ENCODE assay signal across 19 mouse cellular contexts in genomic region chr12:95385688-95386087, GRCm38 (mm10).
"Had no signal": no experiment of that assay in that cellular context is flagged by ENCODE, and none has a peak within 500 bp of the region (broad histone marks: within the 10 kb centered on the region; RNA-seq: fewer than 3 reads in every experiment).

No protein-coding gene starts in this region.

- H3K27ac ChIP-seq: kidney, postnatal 0 days; layer of hippocampus, adult 2 months; limb, embryonic 12.5 days; liver, embryonic 14.5 days; lung, embryonic 15.5 days; stomach, postnatal 0 days had no signal

- H3K4me3 ChIP-seq: layer of hippocampus, adult 2 months; limb, embryonic 12.5 days; lung, embryonic 15.5 days had no signal

- H3K4me2 ChIP-seq: limb, embryonic 12.5 days; liver, embryonic 11.5 days; lung, embryonic 15.5 days; midbrain, embryonic 11.5 days had no signal

- ATAC-seq: intestine, embryonic 16.5 days; liver, postnatal 0 days; midbrain, embryonic 16.5 days had no signal

- H3K27me3 ChIP-seq: limb, embryonic 12.5 days; lung, embryonic 15.5 days had no signal

- H3K36me3 ChIP-seq: limb, embryonic 12.5 days; lung, embryonic 15.5 days had no signal

- H3K9ac ChIP-seq: limb, embryonic 12.5 days; liver, embryonic 14.5 days; liver, postnatal 0 days; lung, embryonic 15.5 days had no signal

- DNase-seq: kidney, adult 2 months; kidney, postnatal 25 days; layer of hippocampus, adult 9-11 months; liver, postnatal 0 days; lung, postnatal 10 days; lung, postnatal 36 days; thymus, adult 2 months; thymus, postnatal 14 days; thymus, postnatal 4 days had no signal

- H3K4me1 ChIP-seq: lung, embryonic 15.5 days had no signal

- H3K9me3 ChIP-seq: limb, embryonic 12.5 days; lung, embryonic 15.5 days had no signal
